In the genomic region with DNA sequence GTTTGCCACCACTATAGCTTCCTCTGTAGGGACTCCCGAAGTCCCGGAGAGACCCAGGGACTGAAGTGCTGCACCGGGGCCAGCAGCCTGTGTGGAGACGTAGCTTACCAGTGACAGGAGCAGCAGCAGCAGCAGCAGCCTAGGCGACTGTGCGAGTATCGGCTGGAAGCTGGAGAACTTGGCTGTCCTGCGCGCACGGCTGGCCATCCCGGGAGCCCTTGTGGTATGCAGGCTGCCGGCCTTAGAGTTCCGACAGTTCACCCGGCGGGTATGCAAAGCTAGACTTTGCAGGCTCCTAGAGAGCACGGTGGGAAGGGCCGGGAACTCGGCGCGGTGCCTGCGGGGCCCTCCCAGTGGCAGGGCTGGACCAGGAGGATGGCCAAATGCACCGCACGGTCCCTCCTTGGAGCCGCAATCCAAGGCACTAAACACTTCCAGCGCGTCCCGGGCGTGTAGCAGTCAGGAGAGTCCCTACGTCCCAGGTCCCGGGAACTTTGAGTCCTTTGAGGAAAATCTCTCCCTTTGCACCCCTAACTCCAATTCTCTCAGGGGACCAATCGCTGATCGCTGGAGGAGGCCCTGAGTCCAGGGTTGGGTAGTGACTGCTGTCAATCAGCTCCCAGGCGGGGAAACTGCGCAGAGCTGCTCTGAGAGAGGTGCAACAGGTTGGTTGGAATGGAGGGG, we compare ENCODE assay signal across 8 mouse cellular contexts. TPM values are rescaled to one million over a fixed set of nuclear protein-coding genes. Genes with fewer than 3 reads are reported as not detected.
DNase-seq lines count a peak whose midpoint lies in the region; ATAC-seq and TF ChIP-seq lines count a peak whose summit lies in the region.

Gene Frem2, minus strand, starts transcription at position 478 of the 684 bp plus-strand sequence.

- no peaks in the 10 kb centered on the region for H3K4me1 ChIP-seq in thymus, adult 2 months (replicated peaks; ENCODE audit: control insufficient read depth, insufficient read depth, low read length)
- peaks cover 25% of the 10 kb centered on the region for H3K4me1 ChIP-seq in forebrain, embryonic 16.5 days (replicated peaks; ENCODE audit: control insufficient read depth, insufficient read depth, low read length)
- H3K4me1 ChIP-seq in lung, embryonic 15.5 days: peaks cover 15% of the 10 kb centered on the region

- H3K4me3 ChIP-seq in thymus, adult 2 months (ENCODE audit: control insufficient read depth, insufficient read depth, low read length): peak within 1 kb of the TSS; percentile 8; the same call in 1 of the 2 replicates
- peak within 1 kb of the TSS; percentile 50 for H3K4me3 ChIP-seq in forebrain, embryonic 16.5 days (replicated peaks; ENCODE audit: low read length)
- peak within 1 kb of the TSS; percentile 54 for H3K4me3 ChIP-seq in lung, embryonic 15.5 days

- peak; percentile 98 for ATAC-seq in forebrain, embryonic 16.5 days
- peak; percentile 91 for ATAC-seq in lung, embryonic 15.5 days (ENCODE audit: borderline replicate concordance, extremely low read depth, low FRiP score, low TSS enrichment)
- no peak for ATAC-seq in activated CD4-positive, CD25-positive, alpha-beta regulatory T cell, adult 4 months

- H3K9ac ChIP-seq in forebrain, embryonic 16.5 days (replicated peaks; ENCODE audit: low read depth, low read length): peak within 1 kb of the TSS; percentile 57
- peak within 1 kb of the TSS; percentile 43 for H3K9ac ChIP-seq in lung, embryonic 15.5 days

- intact Hi-C loops in heart, postnatal 36 days (cut with DNase I): loop anchor here (5.0 kb wide), 2 partner anchors 75 to 130 kb away; no protein-coding TSS in a partner anchor

- no peak for DNase-seq in thymus, adult 2 months
- DNase-seq in thymus, postnatal 10 days (ENCODE audit: low spot score in 2 of 2): no peak
- peak; percentile 53 to 71 for DNase-seq in heart, postnatal 36 days
- peak; percentile 52 to 69 for DNase-seq in layer of hippocampus, adult 18-20 months (ENCODE audit: low spot score in 2 of 2)
- DNase-seq in retina, postnatal 1 day: peak; percentile 91

- H3K9me3 ChIP-seq in forebrain, embryonic 16.5 days (ENCODE audit: control insufficient read depth, low read length): peaks cover 6% of the 10 kb centered on the region; the same call in 1 of the 2 replicates
- peaks cover 13% of the 10 kb centered on the region for H3K9me3 ChIP-seq in lung, embryonic 15.5 days

- peaks cover 8% of the 10 kb centered on the region; the same call in 1 of the 2 replicates for H3K27me3 ChIP-seq in thymus, adult 2 months (ENCODE audit: control insufficient read depth, insufficient read depth, low read length)
- H3K27me3 ChIP-seq in forebrain, embryonic 16.5 days (replicated peaks; ENCODE audit: control insufficient read depth, insufficient read depth, low read length): peaks cover 10% of the 10 kb centered on the region; the same call in 1 of the 2 replicates
- H3K27me3 ChIP-seq in lung, embryonic 15.5 days: peaks cover 23% of the 10 kb centered on the region

- no peak for TF ChIP-seq POLR2A in thymus, adult 2 months (IDR thresholded peaks at IDR 0.05; ENCODE audit: control insufficient read depth, extremely low read depth, insufficient read depth, low read length, poor library complexity)

- peak within 1 kb of the TSS; percentile 100 for H3K4me2 ChIP-seq in forebrain, embryonic 16.5 days (ENCODE audit: low read length)
- H3K4me2 ChIP-seq in lung, embryonic 15.5 days: peak within 1 kb of the TSS; percentile 90

- H3K36me3 ChIP-seq in thymus, adult 2 months (ENCODE audit: control insufficient read depth, insufficient read depth, low read length): no peaks in the 10 kb centered on the region
- H3K36me3 ChIP-seq in forebrain, embryonic 16.5 days (ENCODE audit: control insufficient read depth, insufficient read depth): no peaks in the 10 kb centered on the region
- peaks cover 32% of the 10 kb centered on the region for H3K36me3 ChIP-seq in lung, embryonic 15.5 days

- H3K27ac ChIP-seq in thymus, adult 2 months (ENCODE audit: control insufficient read depth, insufficient read depth, low read length): no peak within 1 kb of the TSS
- no peak within 1 kb of the TSS for H3K27ac ChIP-seq in forebrain, embryonic 16.5 days (ENCODE audit: low read length)
- H3K27ac ChIP-seq in lung, embryonic 15.5 days: peak within 1 kb of the TSS; percentile 88

- TF ChIP-seq CTCF in thymus, adult 2 months (IDR thresholded peaks at IDR 0.05; ENCODE audit: borderline replicate concordance, control insufficient read depth, extremely low read depth, insufficient read depth, low read length, poor library complexity): no peak

- 2% methylated on average over 34 of the region's 34 CpGs for WGBS in thymus, adult 2 months
- under 1% methylated on average over 34 of the region's 34 CpGs for WGBS in forebrain, embryonic 16.5 days
- WGBS in lung, embryonic 15.5 days: under 1% methylated on average over 34 of the region's 34 CpGs

RNA-seq across cellular contexts. Expression of gene Frem2, which starts in this region (rescaled TPM):
- 0.81 and 0.99 TPM in 2 replicates for polyA plus RNA-seq in thymus, adult 2 months (2012; rRNA removed)
- 1.2 and 1.5 TPM in 2 replicates for polyA plus RNA-seq in forebrain, embryonic 16.5 days (2015; fragmentation: Nextera tagmentation; extraction: Ambion mirVana)
- total RNA-seq in heart, postnatal 36 days (2021): 10 to 100 TPM in 1 of 2 experiments, 1 to 10 TPM in 1; 6.2 to 10.1 TPM
- 1 to 10 TPM; 2.0 to 2.1 TPM for total RNA-seq in layer of hippocampus, adult 18-20 months (2021)
- polyA plus RNA-seq in lung, embryonic 15.5 days (2015; fragmentation: Nextera tagmentation; extraction: Ambion mirVana): 10.5 and 10.6 TPM in 2 replicates
- not detected for polyA plus RNA-seq in activated CD4-positive, CD25-positive, alpha-beta regulatory T cell, adult 4 months (2017; shearing (Covaris generic))

Comparison
In these comparisons a context has a peak if more than half of its experiments do, and no peak if none do; other contexts are left out.
1. DNase-seq: peak in heart, postnatal 36 days (2 of 2), layer of hippocampus, adult 18-20 months (2 of 2) and retina, postnatal 1 day (single experiment); none in thymus, adult 2 months (single experiment) and thymus, postnatal 10 days (0 of 2).
2. Peak in every context shown above with its lines, with median percentiles within 50 percentile points of each other: H3K4me3 ChIP-seq.